Mouse (Mus musculus) bone marrow, adult 2 months (tissue): ENCODE results near the gene Sphk2. TPM values are rescaled to one million over a fixed set of nuclear protein-coding genes. Genes with fewer than 3 reads are reported as not detected.

Source experiments
- H3K27ac ChIP-seq: fragments of 200-500 bp; 2 replicates; pipeline ENCODE4 v1.5.1; 2012; ENCODE audit warnings: low read depth, mild to moderate bottlenecking, control low read depth, inconsistent platforms, low read length; ENCODE audit not compliant: control insufficient read depth, poor library complexity, insufficient read depth
- H3K4me1 ChIP-seq: fragments of 200-500 bp; 2 replicates; pipeline ENCODE4 v1.6.1; 2011; ENCODE audit warnings: low read length; ENCODE audit not compliant: control insufficient read depth, insufficient read depth
- H3K4me3 ChIP-seq: fragments of 200-500 bp; replicated peaks from 2 replicates; pipeline ENCODE3; 2011; ENCODE audit warnings: mild to moderate bottlenecking, low read depth, low read length, control low read depth; ENCODE audit not compliant: control insufficient read depth
- CTCF ChIP-seq: fragments of 200-500 bp; IDR thresholded peaks from 2 replicates; pipeline ENCODE4 v1.5.1; 2011; ENCODE audit warnings: low read length, control low read depth; ENCODE audit not compliant: control insufficient read depth, insufficient read depth
- POLR2A ChIP-seq: fragments of 200-500 bp; IDR thresholded peaks from 2 replicates; pipeline ENCODE4 v1.6.1; 2011; ENCODE audit warnings: low read depth, mild to moderate bottlenecking, control low read depth, low read length, borderline replicate concordance; ENCODE audit not compliant: control insufficient read depth
- WGBS: fragments of 180-500 bp; shearing (Covaris S2); methylation state at CpG from one replicate; pipeline ENCODE4 v1.1.7; 2018; 5-methylcytosine and 5-hydroxymethylcytosine counted together
- polyA plus RNA-seq: library from polyadenylated mRNA; stranded (reverse); fragments of >200 nt; gene quantifications from 2 replicates; pipeline ENCODE4 v1.2.4, GENCODE M21; 2011; ENCODE audit warnings: low replicate concordance; ENCODE audit not compliant: missing spikeins, insufficient read depth, insufficient read length

The Sphk2 gene
- polyA plus RNA-seq, 1 experiment: 24.4 TPM

DNA sequence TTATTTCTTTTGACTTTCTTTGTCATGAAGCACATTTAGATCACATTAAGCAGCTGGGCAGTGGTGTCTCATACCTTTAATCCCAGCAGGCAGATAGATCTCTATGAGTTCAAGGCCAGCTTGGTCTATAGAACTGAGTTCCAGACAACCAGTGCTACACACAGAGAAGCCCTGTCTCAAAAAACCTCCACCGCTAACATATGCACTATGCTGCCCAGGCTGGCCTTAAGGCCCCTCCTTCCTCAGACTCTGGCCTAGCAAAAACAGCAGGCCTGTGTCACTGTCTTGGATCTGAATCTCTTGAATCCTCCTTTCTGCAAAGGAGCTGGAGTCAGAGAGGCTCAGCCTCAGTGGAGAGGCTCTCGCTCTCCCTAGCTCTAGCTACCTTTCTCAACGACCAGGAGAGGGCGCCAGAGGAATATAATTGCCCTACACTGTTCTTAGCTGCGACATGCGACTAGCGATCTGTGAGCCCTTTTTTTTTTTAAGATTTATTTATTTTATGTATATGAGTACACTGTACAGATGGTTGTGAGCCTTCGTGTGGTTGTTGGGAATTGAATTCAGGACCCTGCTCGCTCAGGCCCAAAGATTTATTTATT is 21.5 kb upstream of the Sphk2 start:
- Histone ChIP-seq H3K4me1 (peaks cover 4% of the 10 kb centered on the region; the same call in 1 of the 2 replicates), H3K27ac (no peak overlapping the region), H3K4me3 (no peak overlapping the region)
- WGBS: 8% methylated on average over 9 of the region's 9 CpGs
- TF ChIP-seq CTCF: peak; percentile 74
- TF ChIP-seq POLR2A: no peak

DNA sequence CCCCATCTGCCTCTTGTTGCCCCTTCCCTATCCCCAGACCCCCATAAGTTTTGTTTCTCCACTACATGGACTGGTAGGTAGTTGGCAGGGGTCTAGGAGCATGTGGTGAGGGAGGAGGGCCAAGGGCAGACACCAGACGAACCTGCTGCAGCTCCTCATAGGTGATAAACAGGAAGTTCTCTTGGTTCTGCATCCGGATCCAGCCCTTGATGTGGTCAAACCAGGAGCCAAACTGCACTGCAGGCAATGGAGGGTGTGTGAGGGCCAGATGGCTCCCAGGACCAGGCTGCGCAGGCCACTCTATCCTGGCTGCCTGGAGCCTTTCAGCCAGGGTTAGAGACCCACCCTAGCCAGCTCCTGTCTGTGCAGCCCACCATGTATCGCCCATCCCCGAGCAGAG is 15.7 kb upstream of the Sphk2 start:
- H3K27ac ChIP-seq: no peak overlapping the region
- H3K4me1 ChIP-seq: no peaks in the 10 kb centered on the region
- TF ChIP-seq POLR2A (no peak), CTCF (no peak)
- no peak overlapping the region for H3K4me3 ChIP-seq
- WGBS: 44% methylated on average over 5 of the region's 5 CpGs

DNA sequence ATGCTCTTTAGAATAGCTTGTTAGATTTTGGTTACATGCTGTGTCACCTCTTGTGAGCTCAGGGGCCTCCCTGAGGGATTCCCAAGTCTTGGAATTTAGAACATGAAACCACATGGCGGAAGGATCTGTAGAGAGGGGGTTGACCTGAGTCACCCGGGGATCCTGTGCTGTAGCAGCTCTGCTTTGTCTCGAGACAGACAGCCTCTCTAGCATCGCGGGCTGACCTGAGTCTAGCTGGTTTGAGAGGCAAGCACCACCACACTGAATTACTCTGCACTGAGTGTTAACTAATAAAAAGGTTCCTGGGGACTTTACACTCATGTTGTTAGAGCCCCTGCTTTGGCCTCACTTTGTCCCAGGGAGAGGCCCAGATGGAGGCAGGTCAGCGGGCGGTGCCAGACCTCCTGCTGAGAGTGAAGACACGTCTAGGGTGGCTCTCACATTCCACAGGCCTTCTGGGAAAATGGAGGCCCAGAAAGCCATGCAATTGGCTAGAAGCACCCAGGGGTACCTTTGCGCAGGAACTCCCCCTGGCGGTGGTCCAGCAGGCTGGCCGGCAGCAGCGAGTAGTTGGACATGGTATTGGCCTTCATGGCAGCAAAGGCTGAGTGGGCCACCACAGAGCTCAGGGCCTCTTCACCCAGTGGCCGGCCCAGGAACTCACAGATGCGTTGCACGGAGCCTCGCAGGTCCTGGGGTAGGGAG is 13.1 kb upstream of the Sphk2 start:
- TF ChIP-seq CTCF (peak; percentile 59), POLR2A (no peak)
- Histone ChIP-seq H3K4me1 (no peaks in the 10 kb centered on the region), H3K27ac (no peak overlapping the region), H3K4me3 (no peak overlapping the region)
- WGBS: 47% methylated on average over 16 of the region's 16 CpGs

DNA sequence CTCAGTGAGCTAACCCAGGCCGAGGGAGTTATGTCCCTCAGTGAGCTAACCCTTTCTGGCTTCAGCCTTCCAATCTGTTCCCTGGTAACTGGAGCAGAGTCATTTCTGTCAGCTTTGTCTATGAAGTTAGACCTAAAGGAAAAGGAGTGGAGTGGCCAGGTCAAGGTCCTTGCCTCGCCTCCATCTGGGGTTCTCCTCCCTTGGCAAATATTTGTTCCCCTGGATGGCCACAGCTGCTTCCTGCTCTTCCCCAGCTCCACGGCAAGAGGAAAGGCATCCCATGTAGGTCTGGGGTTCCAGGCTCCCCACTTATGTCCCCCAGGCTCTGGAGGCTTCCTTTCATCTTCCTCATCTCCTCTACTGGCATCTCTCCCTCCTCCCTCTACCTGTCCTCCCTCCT is 9.8 kb upstream of the Sphk2 start:
- TF ChIP-seq POLR2A (no peak), CTCF (no peak)
- Histone ChIP-seq H3K27ac (no peak overlapping the region), H3K4me1 (no peaks in the 10 kb centered on the region), H3K4me3 (no peak overlapping the region)
- 71% methylated on average over 3 of the region's 3 CpGs for WGBS

DNA sequence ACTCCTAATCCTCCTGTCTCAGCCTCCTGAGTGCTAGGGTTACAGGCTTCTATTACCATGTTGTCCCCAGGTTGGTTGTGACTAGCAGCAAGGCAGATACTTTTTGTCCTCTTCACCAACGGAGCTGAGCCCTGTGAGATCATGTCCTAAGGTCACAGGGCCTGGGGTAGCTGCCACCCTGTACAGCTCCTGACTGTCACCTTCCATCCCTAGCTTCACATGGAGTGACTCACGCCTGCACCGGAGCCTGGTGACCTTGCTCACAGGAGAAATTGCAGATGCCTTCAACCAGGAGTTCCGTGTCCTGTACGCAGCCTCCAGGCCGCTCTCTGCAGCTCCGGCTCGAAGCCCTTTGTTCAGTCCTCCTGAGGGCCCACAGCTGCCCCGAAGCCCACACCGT is 8.6 kb upstream of the Sphk2 start:
- no peak overlapping the region for H3K4me3 ChIP-seq
- TF ChIP-seq CTCF (no peak), POLR2A (no peak)
- H3K27ac ChIP-seq: no peak overlapping the region
- H3K4me1 ChIP-seq: no peaks in the 10 kb centered on the region
- WGBS: 92% methylated on average over 10 of the region's 10 CpGs

DNA sequence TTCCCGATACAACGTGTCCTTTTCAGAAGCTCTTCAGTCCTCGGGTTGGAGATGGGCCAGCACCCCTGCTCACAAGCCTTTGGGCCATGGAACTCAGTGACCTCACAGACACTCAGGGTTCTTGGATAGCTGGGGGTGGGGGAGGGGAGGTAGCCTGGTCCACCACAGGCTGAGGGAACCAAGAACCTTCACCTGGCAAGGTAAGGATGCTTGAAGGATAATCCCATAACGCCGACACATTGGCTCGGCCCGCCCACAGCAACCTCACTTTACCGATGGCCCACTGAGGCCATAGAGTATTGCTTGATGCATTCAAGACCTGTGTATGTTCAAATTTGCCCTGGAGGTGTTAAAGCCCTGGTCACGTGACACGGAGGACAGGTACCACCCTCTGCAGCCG is 7.9 kb upstream of the Sphk2 start, which contains the start of gene Spaca4:
Gene Spaca4, minus strand, starts transcription at position 101 of the 400 bp plus-strand sequence.
- TF ChIP-seq CTCF (no peak), POLR2A (no peak)
- WGBS: 91% methylated on average over 11 of the region's 11 CpGs
- Histone ChIP-seq H3K4me1 (no peaks in the 10 kb centered on the region), H3K4me3 (no peak within 1 kb of the TSS), H3K27ac (no peak within 1 kb of the TSS; the same call in 1 of the 2 replicates)

DNA sequence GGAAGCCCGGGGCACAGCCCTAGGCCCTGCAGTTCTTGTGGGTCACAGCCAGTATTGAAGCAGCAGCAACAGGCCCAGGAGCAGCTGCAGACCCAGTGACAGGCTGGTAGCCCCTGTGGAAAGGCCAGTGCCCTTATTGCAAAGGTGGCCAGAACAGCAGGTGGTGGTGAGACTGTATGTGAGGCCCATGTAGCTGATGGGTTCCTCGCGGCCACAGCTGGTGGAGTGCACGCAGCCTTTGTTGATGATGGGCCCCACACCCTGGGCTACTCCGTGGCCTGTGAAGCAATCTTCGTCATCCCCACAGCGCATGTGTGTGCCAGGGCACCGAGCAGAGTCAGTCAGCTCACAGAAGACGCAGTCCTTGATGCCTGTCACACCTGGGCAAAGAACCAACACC is 7.3 kb upstream of the Sphk2 start:
- no peak overlapping the region; the same call in 1 of the 2 replicates for H3K27ac ChIP-seq
- 82% methylated on average over 9 of the region's 9 CpGs for WGBS
- TF ChIP-seq CTCF: no peak
- TF ChIP-seq POLR2A: no peak
- H3K4me3 ChIP-seq: no peak overlapping the region
- no peaks in the 10 kb centered on the region for H3K4me1 ChIP-seq

DNA sequence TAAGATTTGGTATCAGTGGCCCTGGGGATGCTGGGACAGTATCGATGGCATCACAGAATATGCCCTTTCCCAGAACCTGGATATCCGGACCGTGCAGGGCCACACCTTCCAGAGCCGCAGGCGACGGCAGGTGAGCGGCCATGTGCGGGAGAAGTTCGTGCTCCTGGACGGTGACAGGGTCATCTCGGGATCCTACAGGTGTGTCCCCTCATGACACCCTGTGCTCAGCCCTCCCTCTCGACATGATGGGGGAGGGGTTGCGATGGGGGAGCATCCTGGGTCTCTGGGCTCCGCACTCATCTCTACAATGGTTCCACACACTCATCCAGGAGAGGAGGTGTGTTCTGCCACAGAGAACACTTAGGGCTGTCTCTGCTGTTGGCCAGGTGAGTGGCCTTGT is 6.0 kb upstream of the Sphk2 start:
- TF ChIP-seq POLR2A: no peak
- TF ChIP-seq CTCF: no peak
- Histone ChIP-seq H3K27ac (no peak overlapping the region), H3K4me3 (no peak overlapping the region), H3K4me1 (no peaks in the 10 kb centered on the region)
- WGBS: 88% methylated on average over 14 of the region's 14 CpGs
